Mouse (Mus musculus) stomach, adult 2 months (tissue): ENCODE measurements around the gene Svs6. TPM values are rescaled to one million over a fixed set of nuclear protein-coding genes. Genes with fewer than 3 reads are reported as not detected.

Experiments used
- polyA plus RNA-seq: library from polyadenylated mRNA; depleted of rRNA; stranded (reverse); fragments of >200 nt; gene quantifications from 2 replicates; pipeline ENCODE4 v1.2.3, GENCODE M21; 2012; rRNA removed

Svs6 gene
- polyA plus RNA-seq = not detected in 2 replicates

DNA sequence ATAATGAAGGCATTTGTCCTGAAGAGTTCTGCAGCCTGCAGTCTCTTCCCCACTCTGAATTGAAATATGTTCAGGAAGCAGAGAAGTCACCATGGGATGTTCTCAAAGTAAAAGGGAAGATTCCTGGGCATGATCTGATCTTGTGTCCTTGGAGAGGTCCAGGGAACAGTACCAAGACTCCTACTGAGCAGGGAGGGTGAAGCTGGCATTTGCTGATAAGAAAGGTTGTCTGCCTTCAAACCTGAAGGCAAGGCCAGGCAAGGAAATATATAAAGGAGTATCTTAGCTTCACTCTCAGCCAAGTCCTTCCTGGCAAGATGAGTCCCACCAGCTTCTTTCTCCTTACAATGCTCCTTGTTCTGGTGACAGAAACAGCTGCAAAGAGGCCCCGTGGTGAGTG lies at the start of gene Svs6:
Gene Svs6, plus strand, starts transcription at position 301 of the 400 bp plus-strand sequence.

DNA sequence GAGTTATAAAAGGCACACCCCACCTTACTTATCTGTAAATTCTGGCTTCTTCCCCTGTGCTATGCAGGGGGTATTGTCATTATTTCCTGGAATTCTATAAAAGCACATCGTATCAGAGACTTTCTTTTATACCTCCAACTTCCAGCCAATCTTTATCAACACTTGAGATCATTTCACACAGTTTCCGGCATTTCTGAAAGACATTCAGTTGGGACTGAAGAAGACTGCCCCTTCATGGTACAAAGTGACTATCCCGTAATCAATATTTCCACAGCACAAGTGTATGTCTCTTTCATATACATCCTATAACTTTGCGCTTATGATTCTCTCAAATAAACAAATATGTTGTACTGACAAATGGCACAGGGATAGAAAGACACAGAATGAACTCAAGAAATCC lies 38.2 kb upstream of the Svs6 start, which contains the start of gene Svs4:
Gene Svs4, minus strand, starts transcription at position 101 of the 400 bp plus-strand sequence.

DNA sequence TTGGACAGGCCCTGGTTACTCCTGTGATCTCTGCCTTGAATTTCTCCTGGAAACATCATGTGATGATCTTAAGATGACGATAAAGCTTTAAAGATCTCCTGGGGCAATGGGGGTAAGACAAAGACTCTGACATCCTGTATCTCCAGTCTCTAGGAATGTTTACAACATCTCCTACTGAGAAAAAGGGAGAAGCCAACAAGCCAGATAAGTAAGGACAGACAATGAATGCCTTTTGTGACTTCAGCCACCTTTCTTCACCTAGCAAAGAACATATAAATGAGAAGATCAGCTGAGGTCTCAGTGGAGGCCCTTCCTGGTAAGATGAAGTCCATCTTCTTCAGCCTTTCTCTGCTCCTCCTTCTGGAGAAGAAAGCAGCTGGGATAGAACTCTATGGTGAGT lies 27.6 kb upstream of the Svs6 start, which contains the start of gene Svs3a:
Gene Svs3a, plus strand, starts transcription at position 301 of the 400 bp plus-strand sequence.

DNA sequence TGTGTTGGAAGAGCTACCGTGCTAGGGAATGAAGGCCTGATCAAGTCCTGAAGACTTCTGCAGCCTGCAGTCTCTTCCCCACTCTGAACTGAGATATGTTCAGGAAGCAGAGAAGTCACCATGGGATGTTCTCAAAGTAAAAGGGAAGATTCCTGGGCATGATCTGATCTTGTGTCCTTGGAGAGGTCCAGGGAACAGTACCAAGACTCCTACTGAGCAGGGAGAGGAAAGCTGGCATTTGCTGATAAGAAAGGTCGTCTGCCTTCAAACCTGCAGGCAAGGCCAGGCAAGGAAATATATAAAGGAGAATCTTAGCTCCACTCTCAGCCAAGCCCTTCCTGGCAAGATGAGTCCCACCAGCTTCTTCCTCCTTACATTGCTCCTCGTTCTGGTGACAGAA lies 15.9 kb downstream of the Svs6 start, which contains the start of gene Svs5:
Gene Svs5, plus strand, starts transcription at position 301 of the 400 bp plus-strand sequence.

Other genes starting within 250 kb of the Svs6 start
- 3.3 and 3.8 TPM in 2 replicates for gene Stk4, start 246.4 kb upstream of the Svs6 start, polyA plus RNA-seq
- gene Tomm34, start 245.6 kb upstream of the Svs6 start, polyA plus RNA-seq = 24.2 and 26.3 TPM in 2 replicates
- 0.08 and 0.40 TPM in 2 replicates for gene Kcns1, start 145.6 kb upstream of the Svs6 start, polyA plus RNA-seq
- gene Wfdc5, start 134.0 kb upstream of the Svs6 start, polyA plus RNA-seq = 10.8 and 14.8 TPM in 2 replicates
- 2.2 and 4.7 TPM in 2 replicates for gene Wfdc12, start 126.1 kb upstream of the Svs6 start, polyA plus RNA-seq
- gene Wfdc15a, start 116.6 kb upstream of the Svs6 start, polyA plus RNA-seq = not detected in 2 replicates
- 1.7 TPM in 1 of 2 replicates, not detected in the other for gene Wfdc15b, start 95.1 kb upstream of the Svs6 start, polyA plus RNA-seq
- gene Svs2, start 78.3 kb upstream of the Svs6 start, polyA plus RNA-seq = not detected in 2 replicates
- gene Svs3b, start 60.1 kb upstream of the Svs6 start, polyA plus RNA-seq = not detected in 2 replicates
- gene Svs4, start 38.3 kb upstream of the Svs6 start, polyA plus RNA-seq = not detected in 2 replicates
- not detected in 2 replicates for gene Svs3a, start 27.5 kb upstream of the Svs6 start, polyA plus RNA-seq
- not detected in 2 replicates for gene Svs5, start 16.0 kb downstream of the Svs6 start, polyA plus RNA-seq
- gene Slpi, start 72.3 kb downstream of the Svs6 start, polyA plus RNA-seq = 82.6 and 153 TPM in 2 replicates
- gene Rbpjl, start 86.4 kb downstream of the Svs6 start, polyA plus RNA-seq = 3.5 and 6.9 TPM in 2 replicates
- 0.78 and 1.2 TPM in 2 replicates for gene Matn4, start 88.4 kb downstream of the Svs6 start, polyA plus RNA-seq
- gene Sdc4, start 127.1 kb downstream of the Svs6 start, polyA plus RNA-seq = 34.9 and 37.0 TPM in 2 replicates
- 71.4 and 132 TPM in 2 replicates for gene Sys1, start 140.2 kb downstream of the Svs6 start, polyA plus RNA-seq
- gene Gm20458, start 144.2 kb downstream of the Svs6 start, polyA plus RNA-seq = 31.3 and 46.5 TPM in 2 replicates
- gene Trp53tg5, start 157.0 kb downstream of the Svs6 start, polyA plus RNA-seq = not detected in 2 replicates
- gene Dbndd2, start 169.4 kb downstream of the Svs6 start, polyA plus RNA-seq = 27.2 and 65.5 TPM in 2 replicates
- gene Pigt, start 180.8 kb downstream of the Svs6 start, polyA plus RNA-seq = 90.3 and 138 TPM in 2 replicates
- 41.0 and 51.1 TPM in 2 replicates for gene Wfdc2, start 245.7 kb downstream of the Svs6 start, polyA plus RNA-seq